Mouse (Mus musculus) lung, postnatal 4 days (tissue): Measurements from ENCODE around the gene AC124502.3.

ENCODE experiments used
- DNase-seq, 2 experiments: peaks; one replicate each; pipeline ENCODE4 v3.0.0; 2021

Gene AC124502.3

DNA sequence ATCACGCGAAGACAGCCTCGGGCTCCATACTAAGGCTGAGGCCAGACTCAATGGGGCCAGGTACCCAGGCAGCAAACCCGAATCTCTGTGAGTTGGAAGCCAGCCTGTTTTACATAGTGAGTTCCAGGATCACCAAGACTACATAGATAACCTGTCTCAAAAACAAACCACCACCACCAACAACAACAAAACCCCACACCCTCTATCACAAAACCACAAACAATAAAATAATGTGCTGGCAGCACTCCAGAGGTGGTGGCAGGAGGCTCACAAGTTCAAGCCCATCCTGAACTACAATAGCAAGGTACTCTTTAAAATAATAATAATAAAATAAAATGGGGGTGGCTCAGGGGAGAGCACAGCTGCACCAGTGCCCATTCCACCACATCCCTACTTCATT lies 2.1 kb upstream of the AC124502.3 start:
- DNase-seq = no peak

DNA sequence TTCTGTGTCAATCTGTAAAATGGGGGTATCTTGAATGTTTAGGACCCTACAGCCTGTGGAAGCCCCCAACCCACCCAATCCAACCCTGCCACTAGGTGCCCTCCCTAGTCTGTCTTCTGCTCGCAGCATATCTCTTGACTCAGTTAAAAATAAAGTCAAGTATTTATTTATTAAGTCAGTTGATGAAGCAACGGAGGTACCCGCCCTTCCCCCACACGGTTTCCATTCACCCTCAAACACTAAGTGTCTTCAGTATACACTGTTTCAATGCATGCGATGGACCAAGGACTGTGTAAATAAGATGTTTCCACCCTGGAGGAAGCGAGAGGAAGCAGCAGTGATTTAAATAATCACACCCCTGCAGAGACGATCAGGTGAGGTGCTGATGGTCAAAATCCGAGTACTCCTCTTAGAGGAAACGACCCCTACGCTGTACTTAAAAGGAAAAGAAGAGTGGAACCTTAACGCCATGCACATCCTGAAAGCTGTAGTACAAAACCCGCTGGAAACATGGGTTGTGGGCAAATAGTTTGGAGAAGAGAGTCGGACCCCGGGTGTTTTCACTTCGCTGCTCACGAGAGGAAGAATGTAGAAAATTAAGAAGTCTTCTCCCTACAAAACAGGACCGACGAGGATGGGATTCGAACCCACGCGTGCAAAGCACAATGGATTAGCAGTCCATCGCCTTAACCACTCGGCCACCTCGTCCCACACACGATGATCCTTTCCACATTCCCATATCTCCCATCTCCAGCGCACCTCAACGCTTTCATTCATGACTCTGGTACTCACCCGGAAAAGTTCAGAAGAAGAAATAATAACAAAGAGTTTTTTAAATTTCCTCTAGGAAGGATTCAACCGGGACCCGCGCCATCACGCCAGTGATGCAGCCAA lies 766 bp upstream of the AC124502.3 start:
- DNase-seq = peak; percentile 78 to 83

DNA sequence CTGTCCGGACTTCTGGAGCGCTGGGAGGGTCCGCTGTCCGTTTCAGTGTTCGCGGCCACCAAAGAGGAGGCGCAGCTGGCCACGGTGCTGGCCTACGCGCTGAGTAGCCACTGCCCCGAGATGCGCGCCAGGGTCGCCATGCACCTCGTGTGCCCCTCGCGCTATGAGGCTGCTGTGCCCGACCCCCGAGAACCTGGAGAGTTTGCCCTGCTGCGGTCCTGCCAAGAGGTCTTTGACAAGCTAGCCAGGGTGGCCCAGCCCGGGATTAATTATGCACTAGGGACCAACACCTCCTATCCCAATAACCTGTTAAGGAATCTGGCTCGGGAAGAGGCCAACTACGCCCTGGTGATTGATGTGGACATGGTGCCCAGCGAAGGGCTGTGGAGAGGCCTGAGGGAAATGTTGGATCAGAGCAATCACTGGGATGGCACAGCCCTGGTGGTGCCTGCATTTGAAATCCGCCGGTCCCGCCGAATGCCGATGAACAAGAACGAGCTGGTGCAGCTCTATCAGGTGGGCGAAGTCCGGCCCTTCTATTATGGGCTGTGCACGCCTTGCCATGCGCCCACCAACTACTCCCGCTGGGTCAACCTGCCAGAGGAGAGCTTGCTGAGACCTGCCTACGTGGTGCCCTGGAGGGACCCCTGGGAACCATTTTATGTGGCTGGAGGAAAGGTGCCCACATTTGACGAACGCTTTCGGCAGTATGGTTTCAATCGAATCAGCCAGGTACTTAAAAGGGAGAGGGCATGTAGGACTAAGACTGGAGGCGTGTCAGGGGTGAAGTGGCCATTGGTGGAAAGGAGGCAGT lies 817 bp downstream of the AC124502.3 start:
- no peak for DNase-seq

DNA sequence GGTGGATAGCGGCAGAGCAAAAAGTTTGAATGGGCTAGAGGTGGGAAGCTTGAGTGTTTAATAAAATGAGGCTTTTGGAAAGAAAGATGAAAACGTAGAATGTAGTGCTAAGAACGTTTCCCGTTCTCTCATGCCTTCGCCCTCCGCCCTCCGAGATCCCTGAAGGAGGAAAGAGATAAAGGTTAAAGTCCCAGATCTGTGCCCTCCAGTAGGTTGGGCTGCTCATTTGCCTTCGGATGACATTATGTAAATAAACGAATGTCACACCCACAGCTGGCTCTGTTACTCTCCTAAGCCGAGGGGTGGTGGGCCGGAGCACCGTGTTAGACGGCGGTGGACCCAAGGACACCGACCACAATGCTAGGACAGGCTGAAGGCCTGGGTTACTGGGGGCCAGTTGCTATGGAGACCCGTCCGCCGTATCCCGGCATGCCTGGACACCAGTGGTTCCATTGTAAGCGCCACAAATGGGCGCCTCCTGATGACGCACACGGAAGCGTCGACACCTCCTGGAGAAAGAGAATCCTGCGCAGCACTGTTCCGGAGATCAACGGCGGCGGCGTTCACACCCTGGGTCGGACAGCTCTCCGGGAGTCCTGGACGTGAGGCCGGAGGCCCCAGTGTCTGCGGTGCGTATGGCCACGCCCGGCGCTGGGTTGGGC lies 2.3 kb downstream of the AC124502.3 start, which contains the start of gene Brms1:
TSS of gene Brms1 (plus strand) at position 493 of the 662 bp plus-strand sequence.
- DNase-seq = peak; percentile 92 to 94

DNA sequence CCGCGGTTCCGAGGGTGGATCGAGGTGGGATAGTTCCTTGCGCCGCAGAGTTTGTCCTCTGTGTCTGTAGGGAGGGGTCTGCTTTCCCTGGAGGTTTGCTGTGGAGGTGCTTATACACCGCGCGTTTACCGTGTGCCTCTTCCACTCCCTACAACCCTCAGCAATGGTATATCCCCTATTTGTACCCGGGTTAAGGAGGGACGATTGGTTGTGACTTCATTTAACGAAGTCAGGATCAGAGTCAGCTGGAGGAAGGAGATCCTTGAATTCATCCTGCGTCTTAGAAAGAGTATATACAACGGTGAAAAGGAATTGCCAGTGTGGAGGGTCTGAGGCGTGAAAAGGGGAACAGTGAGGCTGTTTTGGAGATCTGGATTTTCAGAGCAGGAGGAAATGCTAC lies 2.9 kb downstream of the AC124502.3 start:
- no peak for DNase-seq

DNA sequence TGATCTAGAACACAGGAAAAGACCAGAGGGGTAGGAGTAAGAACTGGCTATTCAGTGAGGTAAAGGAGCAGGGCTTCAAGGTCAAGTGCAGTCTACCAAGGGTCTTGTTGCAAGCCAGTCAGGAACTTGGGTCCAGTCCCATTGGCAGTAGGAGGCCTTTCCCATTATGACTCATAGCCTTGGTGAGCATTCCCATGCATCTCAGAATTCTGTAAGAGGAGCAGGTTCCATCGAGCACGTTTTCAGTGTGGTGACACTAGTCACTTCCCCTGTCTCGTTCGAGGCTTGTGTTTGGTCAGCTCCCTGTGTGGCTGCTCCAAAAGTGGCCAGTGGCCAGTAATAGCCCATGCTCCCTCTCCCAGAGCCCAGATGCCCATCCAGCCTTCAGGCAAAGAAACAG lies 6.8 kb downstream of the AC124502.3 start:
- DNase-seq = no peak

DNA sequence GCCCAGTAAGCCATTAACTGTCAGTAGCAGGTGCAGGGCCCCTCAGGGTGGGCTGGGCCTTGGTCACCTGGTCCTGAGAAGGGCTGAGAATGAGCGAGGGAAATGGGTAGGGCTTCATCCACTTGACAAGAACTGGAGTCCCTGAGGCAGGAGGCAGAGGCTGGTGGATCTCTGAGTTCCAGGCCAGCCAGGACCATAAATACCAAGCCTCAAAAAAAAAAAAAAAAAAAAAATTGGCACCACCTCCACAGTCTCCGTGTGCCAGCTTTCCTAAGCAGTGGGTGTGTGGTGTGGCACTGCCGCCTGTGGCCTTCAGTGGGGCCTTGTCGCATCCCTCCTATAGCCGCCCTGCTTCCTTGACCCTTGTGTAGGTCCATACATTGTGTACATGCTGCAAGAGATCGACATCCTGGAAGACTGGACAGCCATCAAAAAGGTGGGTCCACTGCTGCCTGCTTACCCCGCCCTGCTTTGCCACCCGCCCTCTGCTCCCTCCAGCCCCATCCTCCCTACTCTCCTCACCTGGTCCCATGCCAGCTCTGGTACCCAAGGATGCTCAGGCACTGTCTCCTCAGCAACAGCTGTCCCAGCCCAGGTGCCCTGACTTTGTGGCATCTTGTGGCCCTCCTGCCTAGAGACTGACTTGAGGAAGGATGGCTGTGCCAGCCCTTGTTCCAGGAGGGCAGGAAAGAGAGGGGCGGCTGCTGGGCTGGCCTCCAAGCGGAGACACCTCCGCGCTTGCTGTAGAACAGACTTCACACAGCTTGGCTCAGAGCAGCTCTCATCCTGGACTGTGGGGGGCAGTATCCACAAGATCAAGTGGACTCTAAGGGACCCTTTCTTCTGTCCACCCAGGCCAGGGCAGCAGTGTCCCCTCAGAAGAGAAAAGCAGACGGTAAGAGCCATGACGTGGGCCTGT lies 9.7 kb downstream of the AC124502.3 start:
- peak in 1 of 2 experiments; percentile 22 for DNase-seq

- DNase-seq = no peak
Observed at GRCm38 (mm10) chr19:5049325-5049724, 10.6 kb downstream of the AC124502.3 start.

DNA sequence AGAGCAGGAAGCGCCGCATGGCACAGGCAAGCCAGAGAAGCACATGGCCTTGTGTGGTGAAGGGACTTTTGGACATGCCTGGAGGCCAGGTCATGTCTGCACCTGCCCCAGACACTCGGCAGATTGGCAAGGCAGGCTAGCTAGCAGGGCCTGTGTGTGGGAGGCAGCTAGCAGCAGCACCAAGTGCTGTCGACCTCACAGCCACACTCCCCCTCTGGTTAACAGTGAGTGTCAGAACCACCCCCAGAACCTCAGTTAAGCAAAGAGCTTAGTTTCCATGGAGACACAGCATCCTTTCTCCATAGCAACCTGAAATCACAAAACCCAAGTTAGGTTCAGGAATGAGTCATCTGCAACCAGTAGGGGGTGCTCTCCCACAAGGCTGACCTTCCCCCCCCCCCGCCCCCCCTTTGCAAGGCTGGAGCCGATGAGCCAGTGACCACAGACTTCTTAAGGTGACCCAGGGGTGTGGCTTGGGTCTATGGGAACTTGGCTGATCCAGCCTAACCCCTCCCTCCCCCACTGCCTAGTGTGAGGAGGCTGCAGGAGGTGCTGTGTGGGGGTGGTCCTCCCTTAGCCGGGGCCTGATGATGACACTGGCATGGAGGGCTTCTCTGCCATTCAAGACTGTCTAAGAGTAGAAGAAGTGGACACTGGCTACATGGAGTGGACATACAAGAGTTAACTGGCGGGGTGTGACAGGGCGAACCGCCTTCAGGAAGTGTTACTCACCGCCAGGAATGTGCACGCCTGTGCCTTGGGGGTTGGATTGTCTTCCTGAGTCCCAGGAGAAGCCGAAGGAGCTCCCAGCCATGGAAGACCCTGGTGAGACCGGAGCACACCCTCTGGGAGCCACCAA lies 11.6 kb downstream of the AC124502.3 start, which contains the start of gene Rin1:
TSS of gene Rin1 (plus strand) at position 435 of the 859 bp plus-strand sequence.
- DNase-seq = peak; percentile 68 to 78

- DNase-seq = peak in 1 of 2 experiments; percentile 40
Observed at GRCm38 (mm10) chr19:5051031-5051430, 12.3 kb downstream of the AC124502.3 start.

GRCm38 (mm10) chr19:5051515-5051914 lies 12.8 kb downstream of the AC124502.3 start:
- DNase-seq = peak in 1 of 2 experiments; percentile 25

- no peak for DNase-seq
Observed at GRCm38 (mm10) chr19:5052166-5052822, 13.6 kb downstream of the AC124502.3 start.

DNA sequence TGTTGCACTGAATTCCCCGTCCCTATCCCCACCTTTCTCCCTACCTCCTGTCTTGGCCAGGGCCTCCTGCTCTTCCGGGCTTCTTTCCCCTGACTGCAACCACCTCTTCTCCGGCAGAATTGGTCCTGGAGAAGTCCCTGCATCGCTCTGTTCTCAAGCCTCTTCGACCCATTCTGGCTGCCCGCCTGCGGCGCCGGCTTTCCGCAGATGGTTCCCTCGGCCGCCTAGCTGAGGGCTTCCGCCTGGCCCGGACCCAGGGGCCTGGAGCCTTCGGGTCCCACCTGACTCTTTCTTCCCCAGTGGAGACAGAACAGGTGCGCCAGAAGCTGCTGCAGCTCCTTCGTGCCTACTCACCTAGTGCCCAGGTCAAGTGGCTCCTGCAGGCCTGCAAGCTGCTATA lies 14.2 kb downstream of the AC124502.3 start:
- DNase-seq = no peak

- DNase-seq = peak; percentile 61 to 72
Observed at GRCm38 (mm10) chr19:5053909-5054308, 15.2 kb downstream of the AC124502.3 start.

GRCm38 (mm10) chr19:5056251-5056650 lies 17.6 kb downstream of the AC124502.3 start:
- DNase-seq = peak; percentile 62 to 72

DNA sequence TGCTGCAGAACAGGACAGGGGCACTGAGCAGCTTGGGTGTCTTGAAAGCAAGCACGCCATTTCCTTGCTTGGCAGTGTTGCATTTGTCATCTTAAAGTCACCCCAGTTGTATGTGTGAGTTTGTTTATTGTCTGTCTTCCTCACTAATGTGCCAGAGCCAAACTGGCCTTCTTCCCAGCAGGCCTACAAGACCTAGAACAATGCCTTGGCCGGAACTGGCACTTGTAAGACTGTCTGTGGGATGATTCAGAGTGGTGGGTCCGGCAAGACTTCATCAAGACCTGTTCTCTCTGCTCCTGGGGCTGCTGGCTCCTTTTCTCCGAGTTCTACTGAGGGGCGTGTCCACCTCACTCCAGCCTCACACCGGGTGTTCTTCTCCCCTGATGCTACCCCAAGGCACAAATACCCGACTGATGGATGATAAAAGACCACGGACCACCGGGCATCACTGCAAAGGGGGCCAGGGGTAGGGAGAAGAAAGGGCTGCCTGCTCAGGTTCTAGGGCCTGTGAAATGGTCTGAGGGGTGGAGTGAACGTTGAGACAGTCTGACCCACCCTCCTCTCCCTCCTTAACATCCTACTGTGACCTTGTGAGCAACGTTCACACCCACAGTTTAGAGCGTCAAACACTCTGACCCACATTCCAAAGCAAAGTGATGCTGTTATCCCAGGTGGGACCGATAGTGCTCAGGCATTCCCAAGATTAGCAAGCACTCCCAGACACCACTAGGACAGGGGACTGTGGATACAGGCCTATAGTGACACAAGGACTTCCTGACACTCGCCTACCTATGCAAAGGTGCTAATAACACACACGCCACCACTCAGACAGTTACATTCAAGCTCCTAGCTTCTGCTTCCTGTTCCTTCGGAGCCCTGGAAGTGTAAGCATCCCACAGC lies 19.4 kb downstream of the AC124502.3 start:
- peak; percentile 65 to 78 for DNase-seq

- DNase-seq = peak; percentile 60 to 81
Observed at GRCm38 (mm10) chr19:5058801-5059771, 20.4 kb downstream of the AC124502.3 start.
